Mouse (Mus musculus): ENCODE measurements around the gene Iqcb1. TPM values are rescaled to one million over a fixed set of nuclear protein-coding genes. Genes with fewer than 3 reads are reported as not detected.

The Iqcb1 gene
- total RNA-seq, 2 experiments from 2014 or later, result 41.1 to 46.2 TPM

DNA sequence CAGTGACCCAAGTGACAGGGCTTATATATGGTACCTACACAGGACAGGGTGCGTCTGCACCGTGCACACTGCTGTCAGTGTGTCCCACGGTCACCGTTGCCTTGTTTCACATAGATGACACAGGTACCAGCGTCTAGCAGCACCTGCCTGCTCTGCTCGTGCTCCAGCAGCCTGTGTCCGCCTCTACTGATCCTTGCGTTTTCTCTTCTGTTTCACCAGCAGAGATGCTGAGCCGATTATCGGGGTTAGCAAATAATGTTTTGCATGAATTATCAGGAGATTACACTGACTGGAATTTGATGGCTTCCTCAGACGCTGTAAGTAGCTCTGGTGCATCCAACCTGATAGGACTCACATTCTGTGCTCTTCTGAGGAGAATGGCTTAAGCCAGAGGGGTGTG is 57.7 kb downstream of the Iqcb1 start:
- no peak for TF ChIP-seq CTCF (conservative IDR thresholded peaks at IDR 0.05)

DNA sequence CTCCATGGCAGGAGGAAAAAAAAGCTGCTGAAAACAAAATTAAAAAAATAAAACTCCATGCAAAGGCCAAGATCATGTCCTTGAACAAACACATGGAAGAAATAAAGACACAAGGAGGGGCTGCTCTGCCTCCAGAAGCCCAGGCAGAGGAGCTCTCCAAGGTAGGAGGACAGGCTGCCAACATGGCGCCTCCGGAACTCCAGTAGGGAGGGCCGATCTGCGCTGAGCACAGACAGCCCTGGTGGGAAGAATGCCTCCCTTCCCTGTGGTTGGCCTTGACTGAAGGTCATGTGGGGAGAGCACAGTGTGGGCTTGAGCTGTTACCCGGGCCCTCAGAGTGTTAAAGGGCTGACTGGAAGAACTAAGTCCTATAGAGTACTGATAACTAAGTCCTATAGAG is 59.4 kb downstream of the Iqcb1 start:
- Histone ChIP-seq H3K27ac (no peak overlapping the region), H3K4me3 (no peak overlapping the region)
- no peak for DNase-seq (ENCODE audit: low spot score in 2 of 2)
- TF ChIP-seq CTCF (conservative IDR thresholded peaks at IDR 0.05), result no peak

More for the DNA sequence above, 57.7 kb downstream of the Iqcb1 start:
- H3K4me3 ChIP-seq, result no peak overlapping the region
- no peak overlapping the region for H3K27ac ChIP-seq
- DNase-seq (ENCODE audit: low spot score in 2 of 2), result no peak

DNA sequence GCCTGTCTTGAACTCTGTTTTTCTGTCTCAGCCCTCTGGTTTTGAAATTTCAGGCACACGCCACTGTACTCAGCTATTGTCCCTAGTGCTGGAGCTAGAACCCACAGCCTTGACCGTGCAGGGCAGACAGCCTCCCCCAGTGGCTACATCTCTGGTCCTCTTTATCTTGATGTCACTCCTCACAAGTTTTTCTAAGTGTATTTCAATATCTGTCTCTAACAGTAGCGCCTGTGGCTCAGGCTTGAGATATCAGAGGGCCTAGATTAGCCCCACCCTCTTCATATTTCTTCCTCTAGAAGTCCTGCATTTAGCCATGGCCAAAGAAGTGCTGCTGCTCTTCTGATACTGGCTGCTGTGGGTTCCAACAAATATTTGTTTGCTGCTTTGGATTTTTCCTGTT is 62.4 kb downstream of the Iqcb1 start:
- Histone ChIP-seq H3K4me3 (no peak overlapping the region), H3K27ac (no peak overlapping the region)
- DNase-seq (ENCODE audit: low spot score in 2 of 2), result no peak
- no peak for TF ChIP-seq CTCF (conservative IDR thresholded peaks at IDR 0.05)

DNA sequence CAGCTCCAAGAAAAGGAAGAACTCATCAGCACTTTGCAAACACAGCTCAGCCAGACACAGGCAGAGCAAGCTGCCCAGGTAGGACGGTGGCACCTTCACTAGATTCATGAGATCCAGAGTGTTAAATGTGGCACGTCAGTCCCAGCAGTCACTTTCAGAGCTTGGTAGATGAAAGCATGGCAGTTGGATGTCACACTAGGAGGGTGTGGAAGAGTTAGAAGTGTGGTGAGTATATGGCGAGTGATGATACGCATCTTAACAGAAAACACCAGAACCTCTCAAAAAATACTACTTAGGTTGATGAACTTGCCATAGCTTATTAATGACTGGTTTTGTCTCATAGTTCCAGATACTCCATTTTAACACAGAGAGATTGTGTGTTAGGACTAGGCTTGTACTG is 63.2 kb downstream of the Iqcb1 start:
- H3K27ac ChIP-seq, result no peak overlapping the region
- no peak overlapping the region for H3K4me3 ChIP-seq
- TF ChIP-seq CTCF (conservative IDR thresholded peaks at IDR 0.05), result no peak
- DNase-seq (ENCODE audit: low spot score in 2 of 2), result no peak

DNA sequence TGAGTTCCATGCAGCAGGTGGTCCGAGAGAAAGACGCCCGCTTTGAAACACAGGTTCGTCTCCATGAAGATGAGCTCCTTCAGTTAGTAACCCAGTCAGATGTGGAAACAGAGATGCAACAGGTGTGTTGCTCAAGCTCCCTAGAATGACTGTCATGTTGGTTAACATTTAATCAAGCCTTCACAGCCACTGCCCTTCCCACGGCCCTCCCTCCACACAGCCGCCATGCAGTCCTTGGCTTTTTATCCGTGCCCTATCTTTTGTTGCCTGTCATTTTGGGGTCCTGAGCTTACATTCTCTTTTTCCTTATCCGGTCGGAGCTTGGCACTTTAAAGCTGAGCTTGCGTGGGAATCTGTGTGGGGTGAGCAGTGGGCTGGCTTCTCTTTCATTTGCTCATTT is 65.1 kb downstream of the Iqcb1 start:
- DNase-seq (ENCODE audit: low spot score in 2 of 2), result no peak
- Histone ChIP-seq H3K4me3 (no peak overlapping the region), H3K27ac (no peak overlapping the region)
- no peak for TF ChIP-seq CTCF (conservative IDR thresholded peaks at IDR 0.05)

DNA sequence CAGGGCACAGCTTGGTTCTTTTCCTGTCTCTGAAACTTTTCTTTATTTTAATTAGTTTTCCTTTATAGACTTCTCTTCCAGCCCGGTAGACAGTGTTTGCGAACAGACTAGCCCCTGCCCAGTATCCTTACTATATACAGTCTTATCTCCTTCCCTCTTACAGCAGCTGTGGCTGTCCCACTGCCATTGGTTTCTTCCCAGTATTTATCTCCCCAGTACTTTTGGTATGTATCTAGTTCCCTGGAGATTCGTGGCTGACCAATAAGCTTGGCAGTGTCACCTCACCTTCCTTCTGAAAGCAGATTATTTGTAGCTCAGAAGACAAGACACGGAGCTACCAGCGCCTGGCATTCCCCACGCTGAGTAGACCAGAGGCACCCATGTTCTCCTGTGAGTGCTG is 68.5 kb downstream of the Iqcb1 start:
- no peak for DNase-seq (ENCODE audit: low spot score in 2 of 2)
- no peak for TF ChIP-seq CTCF (conservative IDR thresholded peaks at IDR 0.05)
- Histone ChIP-seq H3K27ac (no peak overlapping the region), H3K4me3 (no peak overlapping the region)

DNA sequence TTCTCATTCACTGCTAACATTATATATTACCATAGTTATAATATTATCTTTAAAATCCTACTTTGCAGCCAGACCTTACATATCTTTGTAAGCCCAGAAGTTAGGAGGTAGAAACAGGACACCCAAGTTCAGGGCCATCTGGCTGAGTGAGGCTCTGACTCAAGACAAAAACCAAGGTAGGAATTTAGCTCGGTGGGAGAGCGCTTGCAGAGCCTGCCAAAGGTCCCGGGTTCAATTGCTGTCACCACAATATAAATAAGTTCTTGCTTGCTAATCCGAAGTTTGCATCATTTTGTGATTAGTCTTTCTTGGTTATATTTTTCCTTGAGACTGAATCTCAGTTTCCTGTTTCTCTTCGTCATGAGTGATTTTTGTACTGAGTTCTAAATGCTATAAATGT is 75.0 kb downstream of the Iqcb1 start:
- no peak for TF ChIP-seq CTCF (conservative IDR thresholded peaks at IDR 0.05)
- Histone ChIP-seq H3K27ac (no peak overlapping the region), H3K4me3 (no peak overlapping the region)
- no peak for DNase-seq (ENCODE audit: low spot score in 2 of 2)

DNA sequence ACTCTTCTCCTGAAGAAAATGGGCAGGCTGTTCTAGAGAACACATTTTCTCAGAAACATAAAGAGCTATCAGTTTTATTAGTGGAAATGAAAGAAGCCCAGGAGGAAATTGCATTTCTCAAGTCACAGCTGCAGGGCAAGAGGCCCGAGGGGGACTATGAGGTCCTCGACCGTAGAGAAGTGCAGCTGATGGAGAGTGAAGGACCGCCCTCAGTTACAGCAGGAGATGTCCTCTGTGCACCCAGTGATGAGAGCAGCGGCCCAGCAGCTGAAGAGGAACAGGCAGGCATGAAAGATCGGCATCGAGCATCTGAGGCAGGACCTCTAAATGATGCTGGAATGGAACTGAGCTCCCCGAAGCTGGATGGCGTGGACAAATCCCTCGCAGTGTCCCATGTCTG is 83.7 kb downstream of the Iqcb1 start:
- no peak overlapping the region for H3K27ac ChIP-seq
- no peak for TF ChIP-seq CTCF (conservative IDR thresholded peaks at IDR 0.05)

DNA sequence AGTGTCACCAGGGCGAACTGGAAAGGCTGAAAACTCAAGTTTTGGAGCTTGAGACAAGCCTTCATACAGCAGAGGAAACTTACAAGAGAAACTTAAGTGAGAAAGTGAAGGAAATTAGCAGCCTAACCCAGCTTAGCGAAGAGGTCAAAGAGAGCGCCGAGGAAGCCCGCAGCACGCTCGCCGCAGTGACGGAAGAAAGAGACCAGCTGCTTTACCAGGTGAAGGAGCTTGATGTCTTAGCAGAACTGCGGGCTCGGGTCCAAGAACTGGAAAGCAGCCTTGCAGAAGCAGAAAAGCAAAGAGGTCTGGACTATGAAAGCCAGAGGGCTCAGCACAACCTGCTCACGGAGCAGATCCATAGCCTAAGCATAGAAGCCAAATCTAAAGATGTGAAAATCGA is 84.1 kb downstream of the Iqcb1 start:
- Histone ChIP-seq H3K27ac (no peak overlapping the region), H3K4me3 (no peak overlapping the region)
- no peak for DNase-seq (ENCODE audit: low spot score in 2 of 2)
- TF ChIP-seq CTCF (conservative IDR thresholded peaks at IDR 0.05), result no peak

More for the DNA sequence above, 83.7 kb downstream of the Iqcb1 start:
- DNase-seq (ENCODE audit: low spot score in 2 of 2), result no peak
- no peak overlapping the region for H3K4me3 ChIP-seq

DNA sequence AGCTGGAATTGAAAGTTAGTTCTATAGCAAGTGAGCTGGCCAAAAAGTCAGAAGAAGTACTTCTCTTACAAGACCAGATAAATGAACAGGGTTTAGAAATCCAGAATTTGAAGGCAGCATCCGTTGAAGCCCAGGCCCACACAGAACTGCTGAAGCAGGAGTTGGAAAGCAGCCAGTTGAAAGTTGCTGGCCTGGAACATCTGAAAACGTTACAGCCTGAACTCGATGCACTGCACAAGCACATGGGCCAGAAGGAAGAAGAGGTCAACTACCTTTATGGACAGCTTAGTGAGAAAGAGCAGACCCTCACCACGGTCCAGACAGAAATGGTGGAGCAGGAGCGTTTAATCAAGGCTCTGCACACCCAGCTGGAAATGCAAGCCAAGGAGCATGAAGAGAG is 86.0 kb downstream of the Iqcb1 start:
- no peak for TF ChIP-seq CTCF (conservative IDR thresholded peaks at IDR 0.05)
- DNase-seq (ENCODE audit: low spot score in 2 of 2), result no peak
- H3K27ac ChIP-seq, result no peak overlapping the region
- H3K4me3 ChIP-seq, result no peak overlapping the region

DNA sequence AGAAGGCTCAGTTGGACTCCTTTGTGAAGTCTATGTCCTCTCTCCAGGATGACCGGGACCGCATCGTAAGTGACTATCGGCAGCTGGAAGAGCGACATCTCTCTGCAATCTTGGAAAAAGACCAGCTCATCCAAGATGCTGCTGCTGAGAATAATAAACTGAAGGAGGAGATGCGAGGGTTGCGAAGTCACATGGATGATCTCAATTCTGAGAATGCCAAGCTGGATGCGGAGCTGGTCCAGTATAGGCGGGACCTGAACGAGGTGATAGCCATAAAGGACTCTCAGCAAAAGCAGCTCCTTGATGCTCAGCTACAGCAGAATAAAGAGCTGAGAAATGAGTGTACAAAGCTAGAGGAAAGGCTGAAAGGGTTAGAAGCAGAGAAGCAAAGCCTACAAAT is 90.3 kb downstream of the Iqcb1 start:
- TF ChIP-seq CTCF (conservative IDR thresholded peaks at IDR 0.05), result no peak
- DNase-seq (ENCODE audit: low spot score in 2 of 2), result no peak
- Histone ChIP-seq H3K27ac (no peak overlapping the region), H3K4me3 (no peak overlapping the region)

DNA sequence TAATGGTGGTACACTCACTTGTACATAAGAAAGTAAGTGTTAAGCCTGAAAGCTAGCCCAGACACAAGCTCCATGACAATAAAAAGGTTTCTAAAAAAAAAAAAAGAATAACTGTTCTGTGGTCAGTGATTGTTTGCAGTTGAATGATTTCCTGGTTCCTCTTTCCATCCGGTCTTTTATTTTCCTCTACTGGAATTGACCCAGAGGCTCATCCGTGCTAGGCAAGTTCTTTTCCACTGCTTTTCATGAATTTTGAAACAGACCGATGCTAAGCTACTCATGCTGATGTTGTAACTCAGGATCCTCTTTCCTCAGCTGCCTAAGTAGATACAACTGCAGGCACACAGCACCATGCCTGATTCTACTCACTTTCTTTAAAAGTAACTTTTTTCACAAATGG is 92.2 kb downstream of the Iqcb1 start:
- no peak overlapping the region for H3K27ac ChIP-seq
- H3K4me3 ChIP-seq, result no peak overlapping the region
- no peak for TF ChIP-seq CTCF (conservative IDR thresholded peaks at IDR 0.05)
- DNase-seq (ENCODE audit: low spot score in 2 of 2), result no peak

DNA sequence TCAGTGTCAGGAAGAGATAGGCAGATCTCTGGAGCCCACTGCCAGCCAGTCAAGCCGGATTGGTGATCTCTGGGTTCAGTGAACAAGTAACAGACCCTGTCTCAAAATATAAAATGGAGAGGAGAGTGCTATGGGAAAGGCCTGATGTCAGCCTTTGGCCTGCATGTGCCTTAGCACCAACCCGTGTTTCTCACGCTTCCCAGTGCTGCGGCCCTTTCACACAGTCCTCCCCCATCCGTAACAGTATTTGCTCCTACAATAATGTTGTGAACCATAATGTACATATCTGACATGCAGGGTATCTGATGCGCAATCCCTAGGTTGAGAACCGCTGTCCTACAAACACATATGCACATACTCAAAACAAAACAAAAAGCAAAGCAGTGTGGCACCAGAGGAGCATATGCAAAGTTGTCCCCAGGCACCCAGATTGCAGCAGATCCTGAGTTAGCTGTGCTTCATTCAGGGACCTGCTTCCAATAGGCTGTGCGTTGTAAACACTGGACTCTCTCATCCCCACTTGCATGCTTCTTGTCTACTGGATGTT is 93.0 kb downstream of the Iqcb1 start:
- Histone ChIP-seq H3K27ac (no peak overlapping the region), H3K4me3 (no peak overlapping the region)
- TF ChIP-seq CTCF (conservative IDR thresholded peaks at IDR 0.05), result no peak
- DNase-seq (ENCODE audit: low spot score in 2 of 2), result no peak

DNA sequence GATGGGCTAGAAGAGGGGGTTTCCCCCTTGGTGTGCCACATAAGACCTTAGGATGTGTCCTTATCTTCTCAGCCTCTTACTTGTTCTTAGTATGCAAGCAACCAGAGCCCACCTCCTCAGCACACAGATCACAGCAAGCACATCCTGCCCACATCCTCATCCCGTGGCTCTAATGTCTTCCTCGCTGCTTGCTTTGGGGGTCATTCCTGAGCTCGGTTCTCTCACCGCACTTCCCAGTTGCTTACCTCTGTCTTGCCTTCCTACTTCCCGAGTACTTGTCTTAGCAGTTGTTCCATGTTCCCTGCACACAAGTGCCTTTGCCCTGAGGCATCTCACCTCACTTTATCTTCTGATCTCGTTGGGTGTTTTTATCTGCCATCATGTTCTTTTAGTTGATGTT is 93.8 kb downstream of the Iqcb1 start:
- DNase-seq (ENCODE audit: low spot score in 2 of 2), result no peak
- H3K4me3 ChIP-seq, result no peak overlapping the region
- TF ChIP-seq CTCF (conservative IDR thresholded peaks at IDR 0.05), result no peak
- no peak overlapping the region for H3K27ac ChIP-seq

Small RNAs within 50 kb of the gene (microRNA-seq; reads per million reads assigned to microRNA genes)
- gene Gm22617, result 0 reads per million in 2 experiments

Other genes starting within 250 kb of the Iqcb1 start
- 1 to 10 TPM; 1.0 to 2.1 TPM for gene Cd86, start 162.3 kb upstream of the Iqcb1 start, total RNA-seq (2021)
- gene Ildr1, start 134.4 kb upstream of the Iqcb1 start, total RNA-seq (2021), result under 1 TPM; 0.18 to 0.25 TPM
- 10 to 100 TPM; 40.0 to 46.5 TPM for gene Slc15a2, start 43.4 kb upstream of the Iqcb1 start, total RNA-seq (2021)
- 1 to 10 TPM; 1.7 to 3.4 TPM for gene Eaf2, start 46.6 kb downstream of the Iqcb1 start, total RNA-seq (2021)
- gene Golgb1, start 46.8 kb downstream of the Iqcb1 start, total RNA-seq (2021), result 10 to 100 TPM; 67.6 to 75.6 TPM
- gene Hcls1, start 106.6 kb downstream of the Iqcb1 start, total RNA-seq (2021), result 1 to 10 TPM; 3.6 to 4.4 TPM
- gene Fbxo40, start 162.1 kb downstream of the Iqcb1 start, total RNA-seq (2021), result not detected
- 1 to 10 TPM; 1.2 to 2.0 TPM for gene Polq, start 183.4 kb downstream of the Iqcb1 start, total RNA-seq (2021)